Mouse (Mus musculus): ENCODE data around the gene Erich6. TPM values are rescaled to one million over a fixed set of nuclear protein-coding genes. Genes with fewer than 3 reads are reported as not detected.
A peak's percentile ranks its signal among the peaks of the same experiment; 100 is the strongest.

Gene Erich6
- total RNA-seq (2021): not detected
- long read RNA-seq, experiment 1: 0 reads
- long read RNA-seq, experiment 2: 0 reads

DNA sequence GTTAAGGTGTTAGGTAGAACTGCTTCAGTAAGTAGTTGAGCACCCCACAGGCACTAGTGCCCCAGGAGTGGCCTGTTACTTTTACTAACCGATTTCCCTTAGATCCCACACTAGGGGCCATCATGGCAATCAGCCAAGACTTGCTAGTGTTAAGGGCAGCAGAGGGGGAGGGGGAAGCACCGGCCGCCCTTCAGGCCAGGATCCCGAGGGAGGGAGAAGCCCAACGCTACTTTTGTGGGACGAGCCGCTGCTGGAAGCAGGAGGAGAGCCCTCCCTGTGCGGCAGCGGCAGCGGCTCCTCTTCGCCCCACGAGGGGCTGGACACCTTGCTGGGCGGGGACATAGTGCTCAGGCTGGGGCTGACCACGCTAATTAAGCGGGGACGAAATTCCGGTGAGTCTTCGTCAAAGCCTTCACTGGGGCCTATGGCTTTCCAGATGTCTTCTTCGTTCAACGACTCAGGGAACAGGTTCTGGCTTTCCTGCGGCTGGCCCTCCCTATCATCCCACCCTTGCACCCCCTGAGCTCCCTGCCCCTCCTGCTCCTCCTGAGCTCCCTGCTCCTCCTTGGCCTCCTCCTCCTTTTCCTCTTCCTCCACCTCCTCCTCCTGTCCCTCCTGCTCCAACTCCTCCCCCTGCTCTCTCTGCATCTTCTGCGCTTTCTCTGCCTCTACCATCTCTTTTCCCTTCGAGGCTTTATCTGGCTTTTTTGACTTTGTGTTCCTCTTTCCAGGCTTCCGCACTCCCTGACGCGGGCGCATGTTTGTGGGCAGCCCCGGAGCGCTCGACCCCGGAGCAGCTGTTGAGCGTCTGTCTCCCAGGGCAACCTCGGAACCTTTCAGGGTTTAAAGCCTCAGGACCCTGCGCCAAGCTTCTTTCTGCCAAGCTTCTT lies at the start of gene Erich6:
Erich6 (minus strand) TSS at position 802 of the 890 bp plus-strand sequence.
- peak; percentile 3 for DNase-seq (ENCODE audit: low spot score)

- no peak for DNase-seq (ENCODE audit: low spot score)
Measured at GRCm38 (mm10) chr3:58686206-58686921, 49.4 kb upstream of the Erich6 start.

DNA sequence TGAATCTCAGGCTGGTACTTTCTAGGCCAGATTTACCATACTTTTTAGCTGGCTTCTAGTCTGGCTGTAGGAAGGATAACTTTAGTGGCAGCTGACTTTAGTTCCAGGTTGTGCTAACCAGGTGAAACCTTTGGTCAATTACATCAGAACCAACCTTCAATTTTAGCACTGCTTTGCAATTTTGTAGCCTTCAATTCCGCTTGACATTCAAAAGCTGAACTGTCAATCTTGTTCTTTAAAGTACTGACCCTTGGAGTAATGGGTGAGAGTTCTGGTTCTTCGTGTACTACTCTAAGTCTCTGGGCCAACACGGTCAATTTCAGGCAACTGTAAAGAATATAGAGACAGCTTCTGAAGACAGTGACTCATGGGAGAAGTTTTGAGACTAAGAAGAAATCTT lies 48.4 kb upstream of the Erich6 start:
- DNase-seq (ENCODE audit: low spot score): no peak

DNA sequence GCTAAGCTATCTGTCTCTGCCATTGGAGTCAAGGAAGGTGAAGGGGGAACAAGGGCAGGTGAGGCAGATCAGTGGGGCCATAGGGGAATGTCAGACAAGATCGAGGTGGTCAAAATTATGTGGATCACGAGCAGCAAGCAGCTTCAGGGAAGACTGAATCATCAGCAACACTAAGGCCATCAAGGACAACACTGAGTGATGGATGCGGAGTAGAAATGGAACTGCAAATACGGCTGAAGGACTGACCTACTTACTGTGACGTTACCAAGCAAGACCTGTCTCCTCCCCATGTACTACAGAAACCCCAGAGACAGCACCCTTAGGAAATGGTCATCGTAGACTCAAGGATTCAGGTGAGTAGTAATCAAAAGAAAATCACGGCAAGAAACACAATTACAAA lies 46.3 kb upstream of the Erich6 start:
- no peak for DNase-seq (ENCODE audit: low spot score)

GRCm38 (mm10) chr3:58682336-58682735 lies 45.3 kb upstream of the Erich6 start:
- no peak for DNase-seq (ENCODE audit: low spot score)

DNA sequence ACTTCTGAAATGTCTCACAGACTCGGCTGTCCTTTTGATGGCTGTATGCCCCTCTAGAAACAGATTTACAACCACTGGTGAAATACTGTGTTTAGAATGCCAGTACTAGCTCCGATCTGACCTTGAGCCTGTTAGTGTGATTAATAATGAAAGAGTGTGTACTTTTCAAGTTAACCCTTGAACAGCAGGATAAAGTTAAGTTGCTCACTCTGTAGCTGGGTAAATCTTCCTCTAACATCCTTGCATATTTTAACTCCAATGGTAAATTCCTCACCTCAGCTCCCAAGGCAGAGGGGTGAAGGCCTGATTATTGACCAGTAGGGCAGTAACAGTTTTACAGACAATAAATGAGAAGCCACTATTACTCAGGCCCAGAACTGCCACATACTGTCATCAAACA lies 44.8 kb upstream of the Erich6 start:
- no peak for DNase-seq (ENCODE audit: low spot score)

DNA sequence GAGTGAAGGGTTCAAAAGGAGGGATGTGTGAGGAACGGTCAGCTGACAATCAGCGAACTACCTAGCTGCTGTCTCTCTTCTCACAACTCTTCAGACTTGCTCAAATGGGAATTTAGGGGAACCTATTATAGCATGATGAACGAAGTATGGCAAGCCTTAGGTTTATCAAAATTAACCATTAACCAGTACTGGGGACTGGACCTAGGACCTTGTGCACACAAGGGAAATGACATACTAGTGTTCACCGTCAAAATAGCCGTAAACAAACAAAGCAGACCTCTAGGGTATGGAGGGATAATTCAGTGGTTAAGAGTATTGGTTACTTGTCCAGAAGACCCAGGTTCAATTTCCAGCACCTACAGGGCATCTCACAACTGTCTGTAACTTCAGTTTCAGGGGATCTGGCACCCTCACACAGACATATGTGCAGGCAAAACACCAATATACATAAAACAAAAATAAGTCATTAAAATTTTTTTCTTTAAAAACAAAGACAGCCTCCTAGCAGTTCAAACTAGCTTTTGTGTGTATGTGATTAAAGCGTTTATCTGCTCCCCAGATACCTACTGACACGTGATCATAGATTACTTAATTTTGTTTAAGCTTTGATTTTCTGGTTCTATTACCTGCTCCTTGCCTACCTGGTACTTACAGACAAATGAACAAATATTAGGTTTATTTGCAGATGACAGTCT lies 44.1 kb upstream of the Erich6 start:
- no peak for DNase-seq (ENCODE audit: low spot score)

- no peak for DNase-seq (ENCODE audit: low spot score)
Measured at GRCm38 (mm10) chr3:58679996-58680395, 43.0 kb upstream of the Erich6 start.

GRCm38 (mm10) chr3:58678905-58679304 lies 41.9 kb upstream of the Erich6 start:
- DNase-seq (ENCODE audit: low spot score): no peak

DNA sequence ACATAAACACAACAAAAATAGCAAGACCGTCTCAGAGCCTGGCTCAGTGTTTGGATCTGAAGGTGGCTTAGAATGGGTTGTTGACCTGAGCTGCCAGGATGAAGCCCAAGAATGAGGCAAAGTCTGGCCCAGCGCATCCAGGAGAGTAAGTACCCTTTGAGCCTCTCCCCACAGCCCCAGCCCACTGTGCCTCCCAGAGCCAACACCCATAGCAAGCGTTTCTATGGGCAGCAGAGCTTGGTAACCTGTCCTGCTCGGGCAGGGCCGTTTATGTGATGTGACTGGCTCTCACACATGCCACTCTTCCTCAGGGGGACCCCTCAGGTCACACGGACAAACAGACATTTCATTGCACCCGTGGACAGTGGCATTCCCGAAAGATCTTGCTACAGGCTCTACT lies 41.4 kb upstream of the Erich6 start:
- DNase-seq (ENCODE audit: low spot score): peak; percentile 17

DNA sequence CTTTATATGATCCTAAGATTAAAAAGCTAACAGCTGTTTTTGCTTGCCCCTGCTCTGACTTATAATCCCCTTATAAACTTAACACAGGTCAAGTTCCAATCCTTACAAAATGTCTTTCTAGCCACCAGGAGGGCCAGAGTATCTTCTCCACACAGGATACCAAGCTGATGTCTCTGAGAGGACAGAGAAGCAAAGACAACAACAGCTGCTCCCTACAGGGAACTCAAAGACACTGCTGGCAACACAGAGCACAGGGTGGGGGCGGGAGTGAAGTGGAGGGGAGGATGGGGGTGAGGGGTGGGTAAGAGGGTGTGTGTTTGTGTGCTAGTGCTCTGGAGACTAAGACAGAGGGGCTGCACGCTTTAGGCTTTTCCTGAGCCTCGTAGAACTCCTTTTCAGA lies 40.6 kb upstream of the Erich6 start:
- no peak for DNase-seq (ENCODE audit: low spot score)

DNA sequence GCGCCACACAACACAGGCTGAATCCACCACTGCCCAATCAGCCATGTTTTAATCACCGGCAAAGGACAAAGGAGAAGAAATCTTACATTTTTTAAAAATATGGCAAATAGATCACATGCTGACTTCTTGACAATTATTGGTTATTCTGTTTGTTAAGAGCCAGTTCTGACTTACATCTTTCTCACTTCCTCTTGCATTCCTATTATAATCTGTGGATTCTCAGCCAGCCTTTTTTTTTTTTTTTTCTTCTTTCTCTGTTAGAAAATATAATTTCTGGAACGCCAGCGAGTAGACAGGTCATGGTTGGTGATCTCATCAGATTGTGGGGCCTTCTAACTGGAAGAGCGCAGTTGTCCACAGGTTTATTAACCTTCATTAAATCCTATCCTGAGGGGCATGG lies 36.3 kb upstream of the Erich6 start:
- no peak for DNase-seq (ENCODE audit: low spot score)

DNA sequence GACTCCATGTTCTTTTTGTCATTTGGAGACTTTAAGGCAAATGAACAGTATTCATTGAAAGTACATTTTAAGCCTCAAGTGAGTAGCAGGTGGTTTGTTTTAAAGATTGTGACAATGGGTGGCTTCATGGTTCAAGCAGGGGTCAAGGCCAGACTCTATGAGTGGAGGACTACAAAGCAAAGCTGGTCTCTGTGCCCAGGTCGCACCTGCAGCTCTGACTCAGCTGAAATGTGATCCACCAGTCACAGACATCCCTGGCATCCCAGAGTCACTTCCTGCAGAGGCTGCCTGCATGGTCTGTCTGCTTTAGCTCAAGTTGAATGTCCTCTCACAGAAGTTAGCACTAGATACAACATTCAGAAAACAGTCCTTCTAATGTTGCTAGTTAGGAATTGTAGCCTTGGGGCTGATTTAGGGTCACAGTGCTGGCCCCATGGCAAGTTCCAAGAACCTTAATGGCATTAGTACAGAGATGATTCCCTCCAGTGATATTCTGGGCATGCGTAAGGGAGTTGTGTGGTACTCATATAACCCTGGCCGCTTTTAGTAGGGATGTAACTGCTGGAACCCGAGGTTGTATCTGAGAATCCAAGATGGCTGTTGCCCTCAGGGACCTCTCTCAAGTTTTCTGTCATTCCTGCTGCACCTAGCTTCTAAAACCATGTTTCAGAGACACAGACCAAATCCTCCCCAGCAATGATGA lies 35.6 kb upstream of the Erich6 start:
- DNase-seq (ENCODE audit: low spot score): no peak

DNA sequence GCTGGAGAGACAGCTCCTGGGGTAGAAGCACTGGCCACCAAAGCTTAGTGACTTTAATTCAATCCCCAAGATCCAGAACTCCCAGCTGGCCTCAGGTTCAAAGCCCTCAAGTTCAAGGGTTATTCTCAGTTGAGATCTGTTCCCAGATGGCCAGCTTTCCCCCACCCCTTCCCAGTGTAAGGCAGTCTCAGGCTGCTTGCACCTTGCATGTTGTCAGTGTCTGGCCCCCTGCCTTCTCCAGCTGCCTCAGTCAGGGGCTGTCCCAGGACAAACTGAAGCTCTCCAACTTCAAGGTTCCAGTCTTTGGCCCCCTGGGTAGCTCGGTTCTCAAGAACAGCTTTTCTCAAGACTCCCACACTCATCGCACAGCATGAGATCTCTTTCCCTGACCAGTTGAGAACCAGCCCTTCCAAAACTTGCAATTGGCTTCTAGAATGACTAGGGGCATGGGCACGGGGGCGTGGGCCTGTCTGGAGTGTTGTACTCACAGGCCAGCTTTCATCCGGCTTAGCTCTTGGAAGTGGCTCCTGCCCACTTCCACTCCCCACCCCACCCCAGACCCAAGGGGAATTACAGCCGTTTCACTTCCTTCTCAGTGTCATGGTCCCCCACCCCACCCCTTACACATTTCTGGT lies 34.7 kb upstream of the Erich6 start:
- no peak for DNase-seq (ENCODE audit: low spot score)

DNA sequence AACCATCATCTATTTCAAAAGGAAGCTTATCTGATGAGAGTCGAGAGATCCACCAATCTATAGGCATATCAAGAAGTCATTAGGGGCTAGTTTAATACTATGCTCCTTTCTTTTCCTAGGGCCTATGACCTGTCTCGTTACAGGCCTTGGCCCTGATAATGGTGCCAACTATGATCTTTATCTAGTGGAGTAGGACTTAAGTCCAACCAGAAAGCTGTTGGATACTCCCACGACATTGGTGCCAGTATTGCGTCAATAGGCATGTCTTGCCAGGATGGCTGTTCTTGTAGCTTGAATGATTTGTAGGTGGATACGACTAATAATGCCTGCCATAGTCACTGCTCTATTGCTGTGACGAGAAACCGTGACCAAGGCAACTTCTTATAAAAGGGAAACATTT lies 27.0 kb upstream of the Erich6 start:
- DNase-seq (ENCODE audit: low spot score): no peak

GRCm38 (mm10) chr3:58660636-58661035 lies 23.6 kb upstream of the Erich6 start:
- DNase-seq (ENCODE audit: low spot score): no peak

DNA sequence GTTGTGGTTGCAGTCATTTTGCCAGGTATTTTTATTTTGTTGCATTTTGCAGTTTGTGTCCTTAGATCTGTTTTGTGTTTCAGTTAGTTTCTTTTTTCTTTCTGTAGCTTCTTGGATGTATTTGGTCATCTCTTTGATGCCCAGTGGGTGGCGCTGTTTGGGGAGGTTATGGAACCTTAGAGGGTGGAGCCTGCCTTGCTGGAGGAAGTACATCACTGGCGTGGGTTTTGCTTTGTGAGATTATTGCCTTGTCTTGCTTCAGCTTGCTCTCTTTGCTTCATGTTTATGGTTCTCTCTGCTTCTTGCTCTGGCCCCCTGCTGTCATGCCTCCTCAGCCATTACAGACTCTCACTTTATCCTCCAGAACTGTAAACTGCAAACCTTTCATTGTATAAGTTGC lies 20.3 kb upstream of the Erich6 start:
- DNase-seq (ENCODE audit: low spot score): peak; percentile 69

DNA sequence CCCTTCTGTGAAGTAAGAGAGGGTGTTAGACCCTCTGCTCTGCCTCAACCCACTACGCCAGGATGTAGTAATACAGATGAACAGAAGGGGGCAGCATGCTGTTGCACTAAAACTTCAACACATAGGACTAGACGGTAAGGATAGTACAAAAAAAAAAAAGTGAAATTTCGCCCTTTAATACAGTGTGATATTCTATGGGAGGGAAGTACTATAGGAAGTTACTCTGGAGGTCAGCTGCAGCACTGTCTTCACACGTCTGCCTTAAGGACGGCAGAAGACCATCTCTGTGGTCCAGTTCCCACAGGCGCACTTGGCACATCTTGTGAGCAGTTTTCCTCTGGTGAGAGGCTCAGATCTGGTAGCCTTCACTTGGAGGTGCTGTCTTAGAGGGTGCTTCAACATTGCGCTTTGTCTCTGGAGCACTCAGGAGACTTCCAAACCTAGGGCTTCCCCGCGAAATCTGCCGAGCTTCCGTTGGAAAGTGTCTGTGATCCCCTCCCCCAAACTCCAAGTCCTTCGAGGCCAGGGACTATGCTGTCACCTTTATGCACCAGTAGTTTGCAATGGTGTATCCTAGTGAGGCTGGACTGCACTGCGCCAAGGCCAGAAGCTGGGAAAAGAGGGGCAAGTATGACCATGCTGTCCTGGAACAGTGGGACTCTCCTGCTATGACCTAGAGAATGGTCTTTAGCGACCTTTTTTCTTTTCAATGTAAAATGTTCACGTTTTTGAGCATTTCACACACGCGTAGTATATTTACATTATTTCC lies 18.5 kb upstream of the Erich6 start:
- DNase-seq (ENCODE audit: low spot score): peak; percentile 71

- peak; percentile 50 for DNase-seq (ENCODE audit: low spot score)
Measured at GRCm38 (mm10) chr3:58653907-58654306, 16.9 kb upstream of the Erich6 start.

DNA sequence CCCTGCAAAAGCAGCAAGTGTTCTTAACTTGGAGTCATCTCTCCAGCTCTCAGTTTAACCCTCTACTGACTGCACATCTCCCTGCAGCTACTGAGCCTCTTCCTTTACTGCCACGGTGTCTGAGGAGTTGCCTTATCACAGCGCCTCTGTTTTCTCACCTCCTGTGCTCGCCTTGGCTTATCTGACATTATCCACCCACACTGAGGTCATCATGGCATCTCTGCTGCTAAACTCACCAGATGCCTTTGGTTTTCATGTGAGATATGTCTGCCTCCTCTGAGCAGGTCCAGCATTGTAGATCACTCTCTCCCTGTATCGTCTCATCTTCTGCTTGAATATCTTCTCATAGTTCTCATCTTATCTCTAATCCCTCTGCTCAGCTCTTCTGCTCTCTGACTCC lies 13.3 kb upstream of the Erich6 start:
- no peak for DNase-seq (ENCODE audit: low spot score)

All from gastrocnemius, adult 18-20 months (tissue).